Mouse (Mus musculus): ENCODE measurements around the gene Neurl4.

DNA sequence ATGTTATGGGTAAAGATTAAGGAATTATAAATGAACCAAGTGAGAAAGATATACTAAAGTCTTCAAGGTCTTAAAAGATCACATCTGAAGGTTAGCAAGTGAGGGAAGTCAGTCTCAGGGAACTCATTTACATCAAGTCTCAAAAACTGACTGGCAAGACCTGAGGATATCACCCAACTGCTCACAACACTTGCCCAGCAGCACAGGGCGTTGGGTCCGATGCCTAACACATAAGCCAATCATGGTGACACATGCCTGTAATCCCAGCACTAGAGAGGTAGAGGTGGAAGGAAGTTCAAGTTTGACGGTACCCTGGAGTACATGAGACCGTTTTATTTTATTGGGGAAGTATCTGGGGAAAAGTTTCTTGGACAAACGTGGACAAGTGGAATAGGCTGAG lies 17.2 kb downstream of the Neurl4 start:
- TF ChIP-seq CTCF (IDR thresholded peaks at IDR 0.05; ENCODE audit: low read depth), result no peak
- no peak for TF ChIP-seq EP300 (IDR thresholded peaks at IDR 0.05; ENCODE audit: low read depth)

All from heart, postnatal 0 days (tissue).